Mouse (Mus musculus): Measurements from ENCODE around the gene Sdf2l1.

Sdf2l1 gene

GRCm38 (mm10) chr16:17124119-17124870 lies 7.9 kb downstream of the Sdf2l1 start:
- no peak for DNase-seq (ENCODE audit: low spot score)

GRCm38 (mm10) chr16:17121569-17121968 lies 10.6 kb downstream of the Sdf2l1 start:
- no peak for DNase-seq (ENCODE audit: low spot score)

GRCm38 (mm10) chr16:17117309-17117799 lies 14.8 kb downstream of the Sdf2l1 start:
- DNase-seq (ENCODE audit: low spot score), result no peak

GRCm38 (mm10) chr16:17110771-17111743 lies 21.1 kb downstream of the Sdf2l1 start, which contains the start of gene Ppil2:
Ppil2 (minus strand) TSS chr16:17111257.
- peak; percentile 53 for DNase-seq (ENCODE audit: low spot score)

- DNase-seq (ENCODE audit: low spot score), result no peak
Observed at GRCm38 (mm10) chr16:17104600-17104999, 27.6 kb downstream of the Sdf2l1 start.

GRCm38 (mm10) chr16:17102630-17103220 lies 29.5 kb downstream of the Sdf2l1 start:
- no peak for DNase-seq (ENCODE audit: low spot score)

- DNase-seq (ENCODE audit: low spot score), result no peak
Observed at GRCm38 (mm10) chr16:17096938-17097337, 35.2 kb downstream of the Sdf2l1 start.

- no peak for DNase-seq (ENCODE audit: low spot score)
Observed at GRCm38 (mm10) chr16:17088346-17088745, 43.8 kb downstream of the Sdf2l1 start.

- no peak for DNase-seq (ENCODE audit: low spot score)
Observed at GRCm38 (mm10) chr16:17086669-17087193, 45.5 kb downstream of the Sdf2l1 start.

- DNase-seq (ENCODE audit: low spot score), result no peak
Observed at GRCm38 (mm10) chr16:17086241-17086640, 45.9 kb downstream of the Sdf2l1 start.

GRCm38 (mm10) chr16:17085636-17086035 lies 46.5 kb downstream of the Sdf2l1 start:
- no peak for DNase-seq (ENCODE audit: low spot score)

GRCm38 (mm10) chr16:17082121-17082792 lies 49.9 kb downstream of the Sdf2l1 start:
- DNase-seq (ENCODE audit: low spot score), result no peak
